Mouse (Mus musculus) neural tube, embryonic 12.5 days (tissue): ENCODE measurements at regions not wholly inside any gene's neighbourhood (a gene's known extent, or its start where the extent isn't known, plus 50 kb on each side); places are given as distances from the start of the nearest gene placed in this dataset.
A peak's percentile ranks its signal among the peaks of the same experiment; 100 is the strongest.
"Not testable (repeated sequence)": the region's sequence is repeated elsewhere in the genome, so short reads cannot be mapped to it uniquely, and the experiment has no call there.

ENCODE experiments used
- ATAC-seq: fragments of 200-750 bp; cut with Nextera tagmentation; 2 replicates; pipeline ENCODE4 v1.8.0; 2017; ENCODE audit warnings: low read depth, mild to moderate bottlenecking, moderate TSS enrichment, moderate library complexity; ENCODE audit not compliant: low FRiP score
- H3K27ac ChIP-seq: fragments of 300-500 bp; sonication (generic); 2 replicates; pipeline ENCODE4 v1.5.1; 2016
- H3K27me3 ChIP-seq: fragments of 300-500 bp; sonication (generic); replicated peaks from 2 replicates; pipeline ENCODE4 v1.6.1; 2016; ENCODE audit warnings: mild to moderate bottlenecking
- H3K36me3 ChIP-seq: fragments of 300-500 bp; sonication (generic); 2 replicates; pipeline ENCODE4 v1.6.1; 2016; ENCODE audit warnings: mild to moderate bottlenecking
- H3K4me1 ChIP-seq: fragments of 300-500 bp; sonication (generic); 2 replicates; pipeline ENCODE4 v1.6.1; 2016
- H3K4me2 ChIP-seq: fragments of 300-500 bp; sonication (generic); replicated peaks from 2 replicates; pipeline ENCODE4 v1.6.1; 2016; ENCODE audit warnings: mild to moderate bottlenecking
- H3K4me3 ChIP-seq: fragments of 300-500 bp; sonication (generic); 2 replicates; pipeline ENCODE4 v1.5.1; 2016
- H3K9ac ChIP-seq: fragments of 300-500 bp; sonication (generic); 2 replicates; pipeline ENCODE4 v1.6.1; 2016; ENCODE audit warnings: mild to moderate bottlenecking
- H3K9me3 ChIP-seq: fragments of 300-500 bp; sonication (generic); 2 replicates; pipeline ENCODE4 v1.6.1; 2016; ENCODE audit warnings: mild to moderate bottlenecking
- WGBS: fragments of 180-500 bp; shearing (Covaris S2); methylation state at CpG from one replicate; pipeline ENCODE4 v1.1.7; 2016; 5-methylcytosine and 5-hydroxymethylcytosine counted together

DNA sequence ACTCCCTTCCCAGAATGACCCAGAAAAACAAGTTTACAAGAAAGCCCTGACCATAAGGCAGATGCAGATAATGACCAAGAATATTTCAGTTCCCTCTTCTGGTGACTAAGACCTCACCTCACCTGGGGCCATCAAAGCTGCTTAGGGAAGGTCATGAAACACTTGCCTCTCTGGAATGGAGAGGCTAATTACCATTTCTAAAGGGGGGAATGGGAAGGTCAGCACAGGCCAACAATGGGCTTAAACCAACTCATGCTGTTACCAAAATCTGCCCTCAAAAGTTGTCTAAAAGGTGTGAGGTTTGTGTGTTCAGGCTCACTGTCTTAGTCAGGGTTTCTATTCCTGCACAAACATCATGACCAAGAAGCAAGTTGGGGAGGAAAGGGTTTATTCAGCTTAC, 123.0 kb downstream of the Sgo2b start:
- no peaks in the 10 kb centered on the region for H3K27me3 ChIP-seq
- no peak overlapping the region for H3K4me3 ChIP-seq
- no peaks in the 10 kb centered on the region for H3K9me3 ChIP-seq
- H3K9ac ChIP-seq: no peak overlapping the region
- no peak for ATAC-seq
- H3K4me1 ChIP-seq: no peaks in the 10 kb centered on the region
- H3K27ac ChIP-seq: no peak overlapping the region
- H3K4me2 ChIP-seq: no peak overlapping the region
- no peaks in the 10 kb centered on the region for H3K36me3 ChIP-seq

DNA sequence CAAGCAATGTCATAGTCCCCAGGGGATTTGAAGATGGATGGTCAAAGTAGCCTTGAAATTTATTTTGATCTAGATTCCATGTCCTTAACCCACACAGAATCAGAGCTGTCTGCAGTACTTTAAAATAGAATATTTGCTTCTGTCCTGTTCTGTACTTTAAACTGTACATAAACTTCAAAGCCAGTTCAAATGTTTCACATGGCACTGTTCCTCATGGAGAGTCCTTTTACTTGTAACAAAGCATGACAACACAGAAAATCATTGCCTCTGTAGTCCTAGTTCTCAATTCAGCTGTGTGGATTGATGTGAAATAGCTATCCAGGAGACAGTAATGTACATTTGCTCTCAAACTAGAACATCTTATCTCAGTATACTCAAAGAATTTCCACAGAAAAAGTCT, 123.9 kb downstream of the Sgo2b start:
- Histone ChIP-seq H3K9ac (no peak overlapping the region), H3K9me3 (no peaks in the 10 kb centered on the region), H3K27me3 (no peaks in the 10 kb centered on the region), H3K4me1 (no peaks in the 10 kb centered on the region), H3K36me3 (no peaks in the 10 kb centered on the region), H3K4me3 (no peak overlapping the region), H3K27ac (no peak overlapping the region), H3K4me2 (no peak overlapping the region)
- no peak for ATAC-seq

DNA sequence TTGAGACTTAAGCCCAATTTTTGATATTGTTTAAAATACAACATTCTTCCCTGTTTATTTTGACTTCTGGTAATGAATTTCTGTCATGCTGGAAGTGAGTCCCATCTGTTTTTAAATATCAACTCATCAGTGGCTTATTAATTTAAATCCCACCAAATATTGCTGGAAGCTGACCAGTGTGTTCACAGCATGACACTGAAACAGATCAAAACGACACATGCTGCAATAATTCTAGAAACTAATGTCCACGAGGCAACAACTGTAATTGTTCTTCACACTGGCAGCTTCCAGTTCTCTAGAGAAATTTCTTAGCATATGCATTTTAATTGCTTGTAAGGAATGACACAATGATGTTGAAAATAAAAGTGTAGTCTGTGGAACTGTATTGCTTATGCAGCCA, 167.6 kb downstream of the Sgo2b start:
- Histone ChIP-seq H3K27me3 (no peaks in the 10 kb centered on the region), H3K4me2 (no peak overlapping the region), H3K36me3 (no peaks in the 10 kb centered on the region), H3K9ac (no peak overlapping the region), H3K4me3 (no peak overlapping the region), H3K9me3 (no peaks in the 10 kb centered on the region), H3K27ac (no peak overlapping the region), H3K4me1 (no peaks in the 10 kb centered on the region)
- no peak for ATAC-seq
- WGBS: 53% methylated on average over 2 of the region's 2 CpGs

DNA sequence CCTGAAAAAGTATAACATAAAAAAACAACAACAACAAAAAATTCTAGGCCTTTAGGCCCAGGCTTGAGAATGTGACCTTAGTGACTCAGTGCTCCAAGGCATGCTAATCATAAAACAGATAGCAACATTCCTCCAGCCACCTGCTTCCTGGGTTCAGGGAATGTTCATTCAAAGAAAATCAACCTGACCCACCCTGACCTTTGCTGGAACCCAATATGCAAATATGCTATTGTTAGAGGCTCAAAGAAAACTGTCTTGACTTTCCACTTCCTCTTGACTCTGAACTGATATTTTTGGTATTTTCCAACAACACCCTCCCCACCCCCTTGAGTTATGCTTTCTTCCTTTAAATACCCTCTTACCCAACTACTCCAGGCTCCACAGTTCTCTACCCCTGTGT, 191.2 kb downstream of the Sgo2b start:
- no peak overlapping the region for H3K4me3 ChIP-seq
- no peak overlapping the region for H3K4me2 ChIP-seq
- H3K36me3 ChIP-seq: no peaks in the 10 kb centered on the region
- no peak overlapping the region for H3K9ac ChIP-seq
- no peaks in the 10 kb centered on the region for H3K9me3 ChIP-seq
- H3K27ac ChIP-seq: no peak overlapping the region
- no peak for ATAC-seq
- H3K27me3 ChIP-seq: no peaks in the 10 kb centered on the region
- no peaks in the 10 kb centered on the region for H3K4me1 ChIP-seq

DNA sequence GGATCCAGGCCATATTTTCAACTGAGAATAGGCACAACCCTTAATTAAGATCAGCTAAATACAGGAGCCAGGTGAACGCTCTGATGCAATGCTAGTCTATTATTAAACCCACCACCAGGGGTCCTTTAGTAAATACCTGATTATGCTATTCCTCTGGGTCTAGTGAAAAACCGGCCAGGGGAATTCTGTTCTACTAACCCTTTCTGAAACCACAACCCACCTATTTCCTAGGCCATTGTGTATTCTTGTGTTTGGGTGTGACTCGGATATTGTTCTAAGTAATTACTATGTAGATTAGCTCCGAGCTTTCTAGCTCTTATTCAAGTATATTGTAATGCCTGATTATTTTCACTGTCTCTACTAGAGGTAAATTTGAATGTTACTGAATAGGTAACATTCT, 192.1 kb downstream of the Sgo2b start:
- H3K27ac ChIP-seq, H3K9ac ChIP-seq, H3K4me2 ChIP-seq, H3K4me1 ChIP-seq, H3K27me3 ChIP-seq, H3K4me3 ChIP-seq, ATAC-seq, H3K9me3 ChIP-seq, H3K36me3 ChIP-seq: not testable (repeated sequence)
- 79% methylated on average over 4 of the region's 4 CpGs for WGBS

DNA sequence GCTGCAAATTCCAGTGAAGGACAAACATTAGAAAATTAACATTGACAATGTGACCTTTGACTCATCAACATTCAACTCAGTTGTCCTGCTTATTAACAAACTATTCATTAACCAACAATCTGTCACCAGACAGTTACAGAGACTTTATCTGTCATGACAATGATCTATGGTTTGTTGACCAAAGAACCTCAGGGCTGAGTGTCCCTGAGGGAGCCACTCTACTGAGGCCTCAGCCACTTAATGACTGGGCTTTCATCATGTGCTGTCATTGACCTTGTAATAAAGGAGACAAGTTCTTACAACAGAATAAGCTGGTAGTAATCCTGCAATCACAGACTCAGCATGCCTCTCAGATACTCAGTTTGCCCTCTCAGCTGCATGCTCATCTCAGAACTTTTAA, 196.8 kb downstream of the Sgo2b start:
- ATAC-seq: peak; percentile 90
- Histone ChIP-seq H3K4me1 (no peaks in the 10 kb centered on the region), H3K9me3 (no peaks in the 10 kb centered on the region), H3K36me3 (no peaks in the 10 kb centered on the region), H3K9ac (no peak overlapping the region), H3K27me3 (no peaks in the 10 kb centered on the region), H3K4me2 (no peak overlapping the region), H3K4me3 (no peak overlapping the region), H3K27ac (no peak overlapping the region)

DNA sequence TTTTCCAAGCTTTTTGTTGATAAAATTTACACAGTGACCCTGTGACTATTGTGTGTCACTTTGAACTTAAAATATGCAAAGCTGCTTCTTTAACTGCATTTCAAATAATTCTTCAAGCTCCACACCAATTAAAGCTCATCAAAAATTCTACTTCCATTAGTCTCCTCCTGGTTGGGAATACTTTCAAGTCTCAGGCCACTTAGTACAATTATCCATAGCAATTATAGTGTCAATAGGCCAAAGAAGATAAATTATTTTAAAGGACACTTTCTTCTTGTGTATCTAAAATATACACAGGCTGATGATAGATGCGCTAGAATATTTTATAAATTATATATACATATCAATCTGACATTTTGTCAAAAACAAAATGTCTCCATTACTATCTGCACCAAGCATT, 197.2 kb downstream of the Sgo2b start:
- H3K27me3 ChIP-seq: no peaks in the 10 kb centered on the region
- WGBS: 78% methylated on average over 1 of the region's 1 CpGs
- no peak overlapping the region for H3K4me3 ChIP-seq
- H3K4me2 ChIP-seq: no peak overlapping the region
- no peak overlapping the region for H3K27ac ChIP-seq
- no peaks in the 10 kb centered on the region for H3K36me3 ChIP-seq
- H3K4me1 ChIP-seq: no peaks in the 10 kb centered on the region
- H3K9me3 ChIP-seq: no peaks in the 10 kb centered on the region
- H3K9ac ChIP-seq: no peak overlapping the region
- peak; percentile 43; the same call in 1 of the 2 replicates for ATAC-seq

DNA sequence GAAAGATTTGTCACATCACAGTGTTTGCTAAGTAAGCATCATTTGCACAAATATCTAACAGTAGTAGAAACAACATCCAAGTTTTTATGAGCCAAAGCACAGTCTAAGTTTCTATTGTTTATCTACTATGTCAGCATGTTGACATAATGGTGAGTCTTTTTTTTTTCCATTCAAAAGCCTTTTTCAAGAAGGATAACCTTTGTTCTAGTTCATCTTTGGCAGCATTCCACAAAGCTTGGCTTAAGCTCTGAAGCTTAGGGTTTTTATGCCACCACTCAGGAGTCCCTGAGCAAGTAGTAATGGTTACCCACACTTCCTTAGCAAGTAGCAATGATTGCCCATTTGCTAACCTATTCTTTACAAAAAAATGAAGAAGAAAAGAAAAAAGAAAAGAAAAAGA, 198.8 kb downstream of the Sgo2b start:
- H3K36me3 ChIP-seq: no peaks in the 10 kb centered on the region
- H3K9ac ChIP-seq: no peak overlapping the region
- no peak overlapping the region for H3K4me3 ChIP-seq
- H3K27me3 ChIP-seq: no peaks in the 10 kb centered on the region
- H3K9me3 ChIP-seq: no peaks in the 10 kb centered on the region
- ATAC-seq: no peak
- no peak overlapping the region for H3K27ac ChIP-seq
- H3K4me2 ChIP-seq: no peak overlapping the region
- H3K4me1 ChIP-seq: no peaks in the 10 kb centered on the region

DNA sequence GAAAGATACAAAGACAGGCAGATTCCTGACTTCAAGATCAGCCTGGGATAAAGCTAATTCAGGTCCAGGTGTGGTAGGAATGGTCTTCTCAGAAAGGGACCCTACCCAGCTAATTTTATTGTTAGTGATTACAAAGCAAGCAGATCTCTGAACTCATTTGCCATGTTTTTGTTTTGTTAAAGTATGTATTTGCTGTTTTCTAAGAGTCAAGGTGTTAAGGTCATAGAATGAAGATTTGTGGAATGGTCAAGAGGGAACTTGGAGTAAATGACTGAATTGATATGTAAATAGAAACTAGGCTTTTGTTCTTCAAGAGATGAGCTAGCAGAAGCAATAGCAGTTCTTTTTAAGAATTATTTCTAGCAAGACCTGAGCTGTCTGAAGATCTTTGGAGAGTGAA, 217.6 kb downstream of the Sgo2b start:
- no peak for ATAC-seq

DNA sequence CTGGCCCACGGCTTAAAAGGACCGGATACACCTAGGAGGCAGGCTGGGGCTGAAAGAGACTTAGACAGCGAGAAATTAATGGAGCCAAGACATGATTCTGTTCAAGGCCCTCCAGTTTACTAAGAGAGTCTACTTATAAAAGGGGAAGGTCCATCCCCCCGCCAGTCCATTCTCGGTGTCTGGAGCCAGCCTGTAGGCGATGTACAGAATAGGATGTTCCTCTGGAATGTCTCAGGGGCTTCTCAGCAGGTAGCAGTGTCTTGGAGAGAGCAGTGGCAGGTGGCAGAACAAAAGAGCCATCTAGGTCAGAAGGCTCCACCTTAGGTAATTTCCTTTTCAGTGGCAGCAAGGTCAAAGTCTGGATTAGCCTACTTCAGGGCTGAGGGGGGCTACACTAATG, 221.3 kb downstream of the Sgo2b start:
- not testable (repeated sequence) for H3K36me3 ChIP-seq, H3K27me3 ChIP-seq, H3K4me1 ChIP-seq, H3K4me3 ChIP-seq, H3K9me3 ChIP-seq, H3K4me2 ChIP-seq, H3K27ac ChIP-seq, ATAC-seq, H3K9ac ChIP-seq
- WGBS: 86% methylated on average over 6 of the region's 6 CpGs

More for the DNA sequence above, 217.6 kb downstream of the Sgo2b start:
- H3K4me3 ChIP-seq: no peak overlapping the region
- H3K36me3 ChIP-seq: no peaks in the 10 kb centered on the region
- no peaks in the 10 kb centered on the region for H3K4me1 ChIP-seq
- no peak overlapping the region for H3K27ac ChIP-seq
- no peaks in the 10 kb centered on the region for H3K9me3 ChIP-seq
- no peaks in the 10 kb centered on the region for H3K27me3 ChIP-seq
- no peak overlapping the region for H3K4me2 ChIP-seq
- H3K9ac ChIP-seq: no peak overlapping the region
